In genomic region chr5:69520661-69521278, GRCm38 (mm10) we compare ENCODE assay signal across 7 mouse cellular contexts. TPM values are rescaled to one million over a fixed set of nuclear protein-coding genes. Genes with fewer than 3 reads are reported as not detected.
DNase-seq lines count a peak whose midpoint lies in the region; ATAC-seq and TF ChIP-seq lines count a peak whose summit lies in the region.

No protein-coding gene starts in this region.

- H3K4me3 ChIP-seq in forebrain, embryonic 10.5 days: no peak overlapping the region
- H3K4me3 ChIP-seq in limb, embryonic 10.5 days: no peak overlapping the region
- no peak overlapping the region for H3K4me3 ChIP-seq in neural tube, embryonic 11.5 days (ENCODE audit: low read depth, low read length)

- peak; percentile 59 for ATAC-seq in neural tube, embryonic 11.5 days (ENCODE audit: insufficient read depth, low FRiP score, low TSS enrichment)

- H3K4me1 ChIP-seq in forebrain, embryonic 10.5 days: no peaks in the 10 kb centered on the region
- no peaks in the 10 kb centered on the region for H3K4me1 ChIP-seq in limb, embryonic 10.5 days
- H3K4me1 ChIP-seq in neural tube, embryonic 11.5 days (ENCODE audit: control insufficient read depth, insufficient read depth, low read length): no peaks in the 10 kb centered on the region

- WGBS in forebrain, embryonic 10.5 days: 43% methylated on average over 7 of the region's 7 CpGs
- WGBS in limb, embryonic 10.5 days: 41% methylated on average over 7 of the region's 7 CpGs
- 38% methylated on average over 7 of the region's 7 CpGs for WGBS in neural tube, embryonic 11.5 days

- no peaks in the 10 kb centered on the region for H3K36me3 ChIP-seq in forebrain, embryonic 10.5 days (replicated peaks)
- H3K36me3 ChIP-seq in limb, embryonic 10.5 days: no peaks in the 10 kb centered on the region
- no peaks in the 10 kb centered on the region for H3K36me3 ChIP-seq in neural tube, embryonic 11.5 days (ENCODE audit: control insufficient read depth, insufficient read depth, low read length)

- peak; percentile 78 for TF ChIP-seq CTCF in brain, embryonic 14.5 days (IDR thresholded peaks at IDR 0.05; ENCODE audit: borderline replicate concordance, extremely low read depth, insufficient read depth, insufficient read length)

- no peak overlapping the region for H3K27ac ChIP-seq in forebrain, embryonic 10.5 days
- no peak overlapping the region for H3K27ac ChIP-seq in limb, embryonic 10.5 days
- no peak overlapping the region for H3K27ac ChIP-seq in neural tube, embryonic 11.5 days (ENCODE audit: low read depth, low read length)

- no peaks in the 10 kb centered on the region for H3K9me3 ChIP-seq in forebrain, embryonic 10.5 days
- no peaks in the 10 kb centered on the region for H3K9me3 ChIP-seq in limb, embryonic 10.5 days (replicated peaks)
- H3K9me3 ChIP-seq in neural tube, embryonic 11.5 days (ENCODE audit: control insufficient read depth, low read length): no peaks in the 10 kb centered on the region

- no peak overlapping the region for H3K9ac ChIP-seq in neural tube, embryonic 11.5 days (ENCODE audit: low read length)

- no peak overlapping the region for H3K4me2 ChIP-seq in neural tube, embryonic 11.5 days (ENCODE audit: low read depth)

- H3K27me3 ChIP-seq in forebrain, embryonic 10.5 days (ENCODE audit: poor library complexity, severe bottlenecking): no peaks in the 10 kb centered on the region
- no peaks in the 10 kb centered on the region for H3K27me3 ChIP-seq in limb, embryonic 10.5 days (ENCODE audit: low read depth, poor library complexity, severe bottlenecking)
- no peaks in the 10 kb centered on the region for H3K27me3 ChIP-seq in neural tube, embryonic 11.5 days (ENCODE audit: control insufficient read depth, insufficient read depth, low read length)

- TF ChIP-seq POLR2A in brain, embryonic 14.5 days (IDR thresholded peaks at IDR 0.05; ENCODE audit: borderline replicate concordance, extremely low read depth, insufficient read depth, insufficient read length, poor library complexity, severe bottlenecking): no peak

- peak; percentile 88 for DNase-seq in 3T3-L1 (ENCODE audit: low read depth, low spot score)
- DNase-seq in CD4-positive helper T cell, adult 2 months (ENCODE audit: low read depth, low spot score): peak; percentile 53
- peak; percentile 85 for DNase-seq in brain, embryonic 14.5 days (ENCODE audit: low read depth)
- peak; percentile 19 for DNase-seq in forebrain, embryonic 10.5 days (ENCODE audit: extremely low spot score, low spot score)
- DNase-seq in induced T-regulatory cell, adult 2 months (ENCODE audit: low read depth): peak; percentile 62
- peak; percentile 53 for DNase-seq in limb, embryonic 10.5 days (ENCODE audit: low spot score)
- DNase-seq in neural tube, embryonic 11.5 days (ENCODE audit: low spot score): peak; percentile 49

RNA-seq across cellular contexts. Expression of gene Yipf7, which starts 21.7 kb away (rescaled TPM):
- polyA plus RNA-seq in brain, embryonic 14.5 days (2012; rRNA removed): 0.10 and 0.11 TPM in 2 replicates
- not detected in 2 replicates for polyA plus RNA-seq in forebrain, embryonic 10.5 days (2016; fragmentation: Nextera tagmentation; extraction: Ambion mirVana)
- not detected in 2 replicates for polyA plus RNA-seq in limb, embryonic 10.5 days (2016; fragmentation: Nextera tagmentation; extraction: Ambion mirVana)
- not detected in 2 replicates for polyA plus RNA-seq in neural tube, embryonic 11.5 days (2014; fragmentation: Nextera tagmentation; extraction: Ambion mirVana)

RNA-seq across cellular contexts. Expression of gene Guf1, which starts 36.0 kb away (rescaled TPM):
- 52.1 and 56.5 TPM in 2 replicates for polyA plus RNA-seq in brain, embryonic 14.5 days (2012; rRNA removed)
- 44.2 and 48.7 TPM in 2 replicates for polyA plus RNA-seq in forebrain, embryonic 10.5 days (2016; fragmentation: Nextera tagmentation; extraction: Ambion mirVana)
- 42.0 and 53.8 TPM in 2 replicates for polyA plus RNA-seq in limb, embryonic 10.5 days (2016; fragmentation: Nextera tagmentation; extraction: Ambion mirVana)
- 39.7 and 41.2 TPM in 2 replicates for polyA plus RNA-seq in neural tube, embryonic 11.5 days (2014; fragmentation: Nextera tagmentation; extraction: Ambion mirVana)

Comparison
In these comparisons a context has a peak if more than half of its experiments do, and no peak if none do; other contexts are left out.
1. DNase-seq: peak in every context shown above with its lines; median percentile 88 in 3T3-L1; 85 in brain, embryonic 14.5 days; 62 in induced T-regulatory cell, adult 2 months; 53 in CD4-positive helper T cell, adult 2 months; 53 in limb, embryonic 10.5 days; 49 in neural tube, embryonic 11.5 days; 19 in forebrain, embryonic 10.5 days.